Mouse (Mus musculus): ENCODE measurements around the gene Bmpr1b. TPM values are rescaled to one million over a fixed set of nuclear protein-coding genes. Genes with fewer than 3 reads are reported as not detected.

Bmpr1b gene
- polyA plus RNA-seq, 1 experiment from 2014 or later: 4.2 TPM

DNA sequence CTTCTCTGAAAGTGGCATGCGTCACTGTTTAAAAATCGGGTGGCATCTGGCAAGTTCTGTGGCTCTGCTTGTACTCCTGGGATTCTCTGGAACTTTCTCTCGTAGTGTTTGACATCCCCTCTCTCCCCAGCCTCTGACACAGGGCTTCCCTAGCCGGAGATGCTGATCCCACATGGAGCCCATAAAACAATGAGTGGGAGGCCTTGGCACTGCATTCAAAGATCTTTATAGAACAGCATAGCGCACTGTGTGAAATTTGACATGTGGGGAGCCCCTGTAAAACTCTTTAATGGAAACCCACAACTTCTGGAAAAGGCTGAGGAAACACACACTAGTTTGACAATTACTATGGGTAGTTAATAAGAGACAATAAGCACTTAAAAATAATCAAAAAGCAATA lies 126.2 kb downstream of the Bmpr1b start:
- WGBS: 81% methylated on average over 5 of the region's 5 CpGs
- Histone ChIP-seq H3K36me3 (ENCODE audit: control insufficient read depth, insufficient read depth, low read length) (no peaks in the 10 kb centered on the region), H3K4me2 (ENCODE audit: low read length) (no peak overlapping the region), H3K9ac (replicated peaks; ENCODE audit: low read length) (no peak overlapping the region), H3K4me1 (ENCODE audit: control insufficient read depth, insufficient read depth, low read length) (no peaks in the 10 kb centered on the region), H3K27me3 (ENCODE audit: control insufficient read depth, insufficient read depth, low read length) (no peaks in the 10 kb centered on the region), H3K27ac (replicated peaks; ENCODE audit: low read depth, low read length) (no peak overlapping the region), H3K4me3 (replicated peaks; ENCODE audit: low read depth, low read length) (no peak overlapping the region), H3K9me3 (ENCODE audit: control insufficient read depth, low read length) (no peaks in the 10 kb centered on the region)
- ATAC-seq (ENCODE audit: low FRiP score, low TSS enrichment): no peak
- DNase-seq: no peak

- Histone ChIP-seq H3K9me3 (ENCODE audit: control insufficient read depth, low read length) (no peaks in the 10 kb centered on the region), H3K27ac (replicated peaks; ENCODE audit: low read depth, low read length) (no peak overlapping the region), H3K4me1 (ENCODE audit: control insufficient read depth, insufficient read depth, low read length) (no peaks in the 10 kb centered on the region), H3K4me3 (replicated peaks; ENCODE audit: low read depth, low read length) (no peak overlapping the region), H3K36me3 (ENCODE audit: control insufficient read depth, insufficient read depth, low read length) (no peaks in the 10 kb centered on the region), H3K9ac (replicated peaks; ENCODE audit: low read length) (no peak overlapping the region), H3K4me2 (ENCODE audit: low read length) (no peak overlapping the region), H3K27me3 (ENCODE audit: control insufficient read depth, insufficient read depth, low read length) (no peaks in the 10 kb centered on the region)
- WGBS: 93% methylated on average over 5 of the region's 5 CpGs
- ATAC-seq (ENCODE audit: low FRiP score, low TSS enrichment): no peak
- DNase-seq: no peak
These were observed 128.9 kb downstream of the Bmpr1b start for GRCm38 (mm10) chr3:142040345-142040744.

DNA sequence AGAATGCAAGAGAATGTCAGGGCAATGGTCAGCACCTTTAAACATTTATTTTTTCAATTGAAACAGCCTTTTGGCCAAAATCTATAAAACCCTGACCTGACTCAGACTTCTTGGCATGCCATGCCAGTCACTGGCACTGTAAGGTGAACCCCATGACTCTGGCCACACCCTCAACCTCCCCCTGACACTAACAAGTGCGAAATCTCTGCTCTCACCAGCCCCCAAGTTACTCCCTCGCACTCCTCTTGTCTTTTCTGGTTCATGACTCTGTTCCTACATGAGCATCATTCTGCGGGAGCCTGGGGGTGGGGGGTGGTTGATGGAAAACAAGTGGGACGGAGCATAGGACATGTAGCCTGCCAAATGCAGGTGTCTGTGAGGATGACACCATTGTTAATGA lies 135.1 kb downstream of the Bmpr1b start:
- ATAC-seq (ENCODE audit: low FRiP score, low TSS enrichment): no peak
- DNase-seq: no peak
- Histone ChIP-seq H3K27me3 (ENCODE audit: control insufficient read depth, insufficient read depth, low read length) (no peaks in the 10 kb centered on the region), H3K4me2 (ENCODE audit: low read length) (no peak overlapping the region), H3K4me3 (replicated peaks; ENCODE audit: low read depth, low read length) (no peak overlapping the region), H3K36me3 (ENCODE audit: control insufficient read depth, insufficient read depth, low read length) (no peaks in the 10 kb centered on the region), H3K27ac (replicated peaks; ENCODE audit: low read depth, low read length) (no peak overlapping the region), H3K9ac (replicated peaks; ENCODE audit: low read length) (no peak overlapping the region), H3K9me3 (ENCODE audit: control insufficient read depth, low read length) (no peaks in the 10 kb centered on the region), H3K4me1 (ENCODE audit: control insufficient read depth, insufficient read depth, low read length) (no peaks in the 10 kb centered on the region)
- WGBS: 68% methylated on average over 4 of the region's 4 CpGs

DNA sequence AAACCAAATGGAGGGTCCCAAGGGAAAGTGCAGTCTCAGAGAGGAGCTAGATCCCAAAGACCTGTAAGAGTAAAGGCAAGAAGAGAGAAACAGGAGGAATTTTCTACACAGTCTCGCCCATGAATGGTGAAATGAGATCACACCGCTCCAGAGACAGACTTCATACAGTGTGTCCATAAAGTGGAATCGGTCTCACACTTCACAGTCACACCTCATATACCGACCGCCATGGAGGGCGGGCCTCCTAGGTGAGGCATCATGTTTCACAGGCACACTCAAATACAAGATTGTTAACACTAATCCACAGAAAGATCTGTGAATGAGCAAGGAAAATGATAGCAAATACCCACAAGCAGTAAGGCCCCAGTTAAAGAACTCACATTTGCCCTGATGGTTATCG lies 149.5 kb downstream of the Bmpr1b start:
- Histone ChIP-seq H3K27ac (replicated peaks; ENCODE audit: low read depth, low read length) (no peak overlapping the region), H3K4me3 (replicated peaks; ENCODE audit: low read depth, low read length) (no peak overlapping the region), H3K9me3 (ENCODE audit: control insufficient read depth, low read length) (no peaks in the 10 kb centered on the region), H3K27me3 (ENCODE audit: control insufficient read depth, insufficient read depth, low read length) (no peaks in the 10 kb centered on the region), H3K36me3 (ENCODE audit: control insufficient read depth, insufficient read depth, low read length) (no peaks in the 10 kb centered on the region), H3K4me2 (ENCODE audit: low read length) (no peak overlapping the region), H3K4me1 (ENCODE audit: control insufficient read depth, insufficient read depth, low read length) (no peaks in the 10 kb centered on the region), H3K9ac (replicated peaks; ENCODE audit: low read length) (no peak overlapping the region)
- DNase-seq: no peak
- ATAC-seq (ENCODE audit: low FRiP score, low TSS enrichment): no peak
- WGBS: 88% methylated on average over 7 of the region's 7 CpGs

GRCm38 (mm10) chr3:141984548-141984947 lies 184.7 kb downstream of the Bmpr1b start:
- H3K4me3 ChIP-seq (replicated peaks; ENCODE audit: low read depth, low read length): no peak overlapping the region
- ATAC-seq (ENCODE audit: low FRiP score, low TSS enrichment): no peak
- no peaks in the 10 kb centered on the region for H3K36me3 ChIP-seq (ENCODE audit: control insufficient read depth, insufficient read depth, low read length)
- H3K4me1 ChIP-seq (ENCODE audit: control insufficient read depth, insufficient read depth, low read length): no peaks in the 10 kb centered on the region; the same call in 1 of the 2 replicates
- H3K9me3 ChIP-seq (ENCODE audit: control insufficient read depth, low read length): no peaks in the 10 kb centered on the region
- H3K27me3 ChIP-seq (ENCODE audit: control insufficient read depth, insufficient read depth, low read length): no peaks in the 10 kb centered on the region
- no peak overlapping the region for H3K27ac ChIP-seq (replicated peaks; ENCODE audit: low read depth, low read length)
- no peak overlapping the region for H3K4me2 ChIP-seq (ENCODE audit: low read length)
- WGBS: 29% methylated on average over 7 of the region's 7 CpGs
- DNase-seq: no peak
- no peak overlapping the region for H3K9ac ChIP-seq (replicated peaks; ENCODE audit: low read length)

- no peaks in the 10 kb centered on the region for H3K27me3 ChIP-seq (ENCODE audit: control insufficient read depth, insufficient read depth, low read length)
- no peaks in the 10 kb centered on the region; the same call in 1 of the 2 replicates for H3K4me1 ChIP-seq (ENCODE audit: control insufficient read depth, insufficient read depth, low read length)
- H3K9me3 ChIP-seq (ENCODE audit: control insufficient read depth, low read length): no peaks in the 10 kb centered on the region
- H3K4me3 ChIP-seq (replicated peaks; ENCODE audit: low read depth, low read length): no peak overlapping the region
- H3K4me2 ChIP-seq (ENCODE audit: low read length): peak overlapping the region; percentile 36
- H3K9ac ChIP-seq (replicated peaks; ENCODE audit: low read length): no peak overlapping the region
- no peaks in the 10 kb centered on the region for H3K36me3 ChIP-seq (ENCODE audit: control insufficient read depth, insufficient read depth, low read length)
- ATAC-seq (ENCODE audit: low FRiP score, low TSS enrichment) (peak; percentile 43; the same call in 1 of the 2 replicates), DNase-seq (peak; percentile 25)
- 47% methylated on average over 24 of the region's 24 CpGs for WGBS
- H3K27ac ChIP-seq (replicated peaks; ENCODE audit: low read depth, low read length): no peak overlapping the region; the same call in 1 of the 2 replicates
These were observed 187.4 kb downstream of the Bmpr1b start for GRCm38 (mm10) chr3:141981613-141982432.

DNA sequence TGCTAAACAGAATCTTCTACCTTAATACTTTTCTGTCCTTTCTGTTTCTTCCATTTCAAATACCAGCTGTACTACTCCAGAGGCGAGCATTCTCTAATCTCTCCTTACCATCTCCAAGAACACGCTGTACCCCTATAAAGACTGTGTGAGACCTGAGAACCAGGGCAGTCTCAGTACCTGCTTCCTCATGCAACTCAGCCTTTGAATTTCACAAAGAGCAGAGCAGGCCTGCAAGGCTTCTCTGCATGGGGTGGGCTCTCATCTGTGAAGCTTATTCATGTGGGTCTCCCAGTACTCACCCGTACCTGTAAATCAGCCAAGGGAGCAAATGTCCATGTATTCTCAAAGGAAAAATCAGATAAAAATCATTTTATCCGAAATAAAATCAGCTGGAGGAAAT lies 203.0 kb downstream of the Bmpr1b start:
- no peak for DNase-seq
- Histone ChIP-seq H3K4me2 (ENCODE audit: low read length) (no peak overlapping the region), H3K27me3 (ENCODE audit: control insufficient read depth, insufficient read depth, low read length) (no peaks in the 10 kb centered on the region), H3K9ac (replicated peaks; ENCODE audit: low read length) (no peak overlapping the region), H3K27ac (replicated peaks; ENCODE audit: low read depth, low read length) (no peak overlapping the region), H3K36me3 (ENCODE audit: control insufficient read depth, insufficient read depth, low read length) (no peaks in the 10 kb centered on the region), H3K4me3 (replicated peaks; ENCODE audit: low read depth, low read length) (no peak overlapping the region), H3K9me3 (ENCODE audit: control insufficient read depth, low read length) (no peaks in the 10 kb centered on the region), H3K4me1 (ENCODE audit: control insufficient read depth, insufficient read depth, low read length) (no peaks in the 10 kb centered on the region)
- 48% methylated on average over 4 of the region's 4 CpGs for WGBS
- ATAC-seq (ENCODE audit: low FRiP score, low TSS enrichment): no peak

- 24% methylated on average over 6 of the region's 6 CpGs for WGBS
- H3K36me3 ChIP-seq (ENCODE audit: control insufficient read depth, insufficient read depth, low read length): no peaks in the 10 kb centered on the region
- ATAC-seq (ENCODE audit: low FRiP score, low TSS enrichment) (peak; percentile 66), DNase-seq (peak; percentile 29)
- H3K4me1 ChIP-seq (ENCODE audit: control insufficient read depth, insufficient read depth, low read length): peaks cover 4% of the 10 kb centered on the region; the same call in 1 of the 2 replicates
- H3K27me3 ChIP-seq (ENCODE audit: control insufficient read depth, insufficient read depth, low read length): no peaks in the 10 kb centered on the region
- no peak overlapping the region for H3K4me3 ChIP-seq (replicated peaks; ENCODE audit: low read depth, low read length)
- H3K9ac ChIP-seq (replicated peaks; ENCODE audit: low read length): no peak overlapping the region
- no peak overlapping the region for H3K4me2 ChIP-seq (ENCODE audit: low read length)
- H3K9me3 ChIP-seq (ENCODE audit: control insufficient read depth, low read length): no peaks in the 10 kb centered on the region
- H3K27ac ChIP-seq (replicated peaks; ENCODE audit: low read depth, low read length): no peak overlapping the region
These were observed 216.3 kb downstream of the Bmpr1b start for GRCm38 (mm10) chr3:141952931-141953330.

- Histone ChIP-seq H3K4me1 (ENCODE audit: control insufficient read depth, insufficient read depth, low read length) (peaks cover 4% of the 10 kb centered on the region; the same call in 1 of the 2 replicates), H3K4me2 (ENCODE audit: low read length) (no peak overlapping the region), H3K4me3 (replicated peaks; ENCODE audit: low read depth, low read length) (no peak overlapping the region), H3K9ac (replicated peaks; ENCODE audit: low read length) (no peak overlapping the region), H3K9me3 (ENCODE audit: control insufficient read depth, low read length) (no peaks in the 10 kb centered on the region), H3K36me3 (ENCODE audit: control insufficient read depth, insufficient read depth, low read length) (no peaks in the 10 kb centered on the region), H3K27me3 (ENCODE audit: control insufficient read depth, insufficient read depth, low read length) (no peaks in the 10 kb centered on the region), H3K27ac (replicated peaks; ENCODE audit: low read depth, low read length) (no peak overlapping the region)
- ATAC-seq (ENCODE audit: low FRiP score, low TSS enrichment) (no peak), DNase-seq (no peak)
- WGBS: 83% methylated on average over 8 of the region's 8 CpGs
These were observed 218.6 kb downstream of the Bmpr1b start for GRCm38 (mm10) chr3:141950642-141951041.
